Mouse (Mus musculus) kidney, embryonic 16.5 days (tissue): ENCODE measurements around the gene Ugt1a5. TPM values are rescaled to one million over a fixed set of nuclear protein-coding genes. Genes with fewer than 3 reads are reported as not detected.
"Not testable (repeated sequence)": the region's sequence is repeated elsewhere in the genome, so short reads cannot be mapped to it uniquely, and the experiment has no call there.

ENCODE experiments used
- ATAC-seq: fragments of 200-750 bp; cut with Nextera tagmentation; 2 replicates; pipeline ENCODE4 v1.8.0; 2017; ENCODE audit warnings: moderate TSS enrichment; ENCODE audit not compliant: low FRiP score, low TSS enrichment
- H3K27ac ChIP-seq: fragments of 300-500 bp; sonication (generic); 2 replicates; pipeline ENCODE4 v1.5.1; 2014; ENCODE audit warnings: low read length
- H3K27me3 ChIP-seq: fragments of 300-500 bp; sonication (generic); 2 replicates; pipeline ENCODE4 v1.6.1; 2014; ENCODE audit warnings: low read length, control low read depth, mixed read lengths; ENCODE audit not compliant: insufficient read depth
- H3K36me3 ChIP-seq: fragments of 300-500 bp; sonication (generic); 2 replicates; pipeline ENCODE4 v1.6.1; 2014; ENCODE audit warnings: low read length, control low read depth, mixed read lengths; ENCODE audit not compliant: insufficient read depth
- H3K4me1 ChIP-seq: fragments of 300-500 bp; sonication (generic); 2 replicates; pipeline ENCODE4 v1.6.1; 2014; ENCODE audit warnings: low read length, control low read depth, mixed read lengths; ENCODE audit not compliant: insufficient read depth
- H3K4me2 ChIP-seq: fragments of 300-500 bp; sonication (generic); replicated peaks from 2 replicates; pipeline ENCODE4 v1.6.1; 2014; ENCODE audit warnings: low read depth, low read length
- H3K4me3 ChIP-seq: fragments of 300-500 bp; sonication (generic); 2 replicates; pipeline ENCODE4 v1.5.1; 2014; ENCODE audit warnings: mild to moderate bottlenecking, low read length
- H3K9ac ChIP-seq: fragments of 300-500 bp; sonication (generic); replicated peaks from 2 replicates; pipeline ENCODE4 v1.6.1; 2014; ENCODE audit warnings: low read length
- H3K9me3 ChIP-seq: fragments of 300-500 bp; sonication (generic); 2 replicates; pipeline ENCODE4 v1.6.1; 2016; ENCODE audit warnings: low read length, control low read depth
- WGBS: fragments of 180-500 bp; shearing (Covaris S2); extraction: QIAGEN DNeasy Blood & Tissue Kit; methylation state at CpG from one replicate; pipeline ENCODE4 v1.1.7; 2014; 5-methylcytosine and 5-hydroxymethylcytosine counted together
- polyA plus RNA-seq: library from polyadenylated mRNA; unstranded; fragments of >200 nt; fragmentation: Nextera tagmentation; extraction: Ambion mirVana; gene quantifications from 2 replicates; pipeline ENCODE4 v1.2.1, GENCODE M21; 2015

Gene Ugt1a5
- polyA plus RNA-seq, 1 experiment from 2014 or later: not detected

GRCm38 (mm10) chr1:88137264-88137663 is 28.5 kb upstream of the Ugt1a5 start:
- no peaks in the 10 kb centered on the region for H3K9me3 ChIP-seq
- no peak overlapping the region for H3K4me2 ChIP-seq
- no peak overlapping the region for H3K27ac ChIP-seq
- H3K4me3 ChIP-seq: no peak overlapping the region
- H3K27me3 ChIP-seq: no peaks in the 10 kb centered on the region
- 84% methylated on average over 3 of the region's 3 CpGs for WGBS
- no peak overlapping the region for H3K9ac ChIP-seq
- peaks cover 13% of the 10 kb centered on the region for H3K4me1 ChIP-seq
- no peaks in the 10 kb centered on the region for H3K36me3 ChIP-seq
- no peak for ATAC-seq

GRCm38 (mm10) chr1:88138145-88138544 is 27.7 kb upstream of the Ugt1a5 start:
- ATAC-seq: no peak
- peaks cover 13% of the 10 kb centered on the region for H3K4me1 ChIP-seq
- H3K36me3 ChIP-seq: no peaks in the 10 kb centered on the region
- no peaks in the 10 kb centered on the region for H3K9me3 ChIP-seq
- WGBS: 87% methylated on average over 1 of the region's 1 CpGs
- H3K4me2 ChIP-seq: no peak overlapping the region
- no peak overlapping the region for H3K9ac ChIP-seq
- H3K27me3 ChIP-seq: no peaks in the 10 kb centered on the region
- H3K27ac ChIP-seq: no peak overlapping the region
- H3K4me3 ChIP-seq: no peak overlapping the region

DNA sequence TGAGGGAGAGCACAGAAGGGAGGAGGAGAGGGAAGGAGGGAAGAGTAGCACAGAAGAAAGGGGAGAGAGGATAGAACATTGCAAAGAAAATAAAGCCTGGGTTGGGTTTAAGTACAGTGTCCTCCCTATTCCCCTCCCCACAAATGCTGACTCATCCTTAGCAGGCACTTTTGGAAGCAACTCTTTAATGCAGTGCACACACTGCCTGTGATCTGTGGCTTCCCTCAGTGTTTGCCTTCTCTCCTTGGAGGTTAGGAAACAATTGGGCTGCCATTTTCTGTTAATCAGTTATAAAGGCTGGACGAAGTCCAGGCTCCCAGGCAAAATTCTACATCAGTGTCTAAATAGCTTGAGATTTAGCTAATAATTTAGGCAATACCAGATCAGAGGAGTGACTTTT is 25.3 kb upstream of the Ugt1a5 start:
- not testable (repeated sequence) for H3K4me1 ChIP-seq, H3K36me3 ChIP-seq, H3K4me3 ChIP-seq, H3K27me3 ChIP-seq, H3K27ac ChIP-seq, H3K9me3 ChIP-seq, H3K9ac ChIP-seq, H3K4me2 ChIP-seq
- ATAC-seq: peak; percentile 83
- WGBS: 42% methylated on average over 1 of the region's 1 CpGs

GRCm38 (mm10) chr1:88143966-88144675 is 21.7 kb upstream of the Ugt1a5 start:
- H3K4me3 ChIP-seq, H3K4me2 ChIP-seq, H3K4me1 ChIP-seq, H3K27me3 ChIP-seq, H3K9ac ChIP-seq, H3K36me3 ChIP-seq, H3K9me3 ChIP-seq, H3K27ac ChIP-seq: not testable (repeated sequence)
- WGBS: 2% methylated on average over 4 of the region's 5 CpGs
- peak; percentile 63; the same call in 1 of the 2 replicates for ATAC-seq

DNA sequence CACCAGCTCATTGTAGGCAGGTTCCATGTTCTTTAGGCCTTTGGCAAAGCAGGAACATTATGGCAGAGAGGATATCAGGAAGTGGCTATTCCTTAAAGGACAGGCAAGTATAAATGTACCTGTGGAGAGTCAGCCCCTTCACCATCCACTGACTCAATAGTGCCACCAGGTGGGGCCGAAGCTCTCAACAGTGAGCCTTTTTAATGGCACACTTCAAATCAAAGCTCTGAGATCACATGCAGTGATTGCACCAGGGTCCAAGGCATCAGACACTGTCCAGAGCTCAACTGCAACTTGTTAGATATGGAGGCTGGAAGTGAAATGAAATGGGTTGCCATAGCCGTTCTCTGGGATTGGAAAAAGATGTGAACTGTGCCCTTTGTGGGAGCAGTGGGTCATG is 20.5 kb upstream of the Ugt1a5 start:
- 65% methylated on average over 2 of the region's 2 CpGs for WGBS
- H3K27ac ChIP-seq, ATAC-seq: not testable (repeated sequence)

GRCm38 (mm10) chr1:88150133-88150532 is 15.7 kb upstream of the Ugt1a5 start:
- not testable (repeated sequence) for H3K36me3 ChIP-seq, H3K9ac ChIP-seq, H3K9me3 ChIP-seq, ATAC-seq, H3K27me3 ChIP-seq, H3K4me3 ChIP-seq, H3K4me1 ChIP-seq, H3K4me2 ChIP-seq, H3K27ac ChIP-seq
- 82% methylated on average over 2 of the region's 2 CpGs for WGBS

More for the DNA sequence above, 20.5 kb upstream of the Ugt1a5 start:
- not testable (repeated sequence) for H3K9ac ChIP-seq, H3K4me3 ChIP-seq, H3K4me1 ChIP-seq, H3K9me3 ChIP-seq, H3K36me3 ChIP-seq, H3K27me3 ChIP-seq, H3K4me2 ChIP-seq

DNA sequence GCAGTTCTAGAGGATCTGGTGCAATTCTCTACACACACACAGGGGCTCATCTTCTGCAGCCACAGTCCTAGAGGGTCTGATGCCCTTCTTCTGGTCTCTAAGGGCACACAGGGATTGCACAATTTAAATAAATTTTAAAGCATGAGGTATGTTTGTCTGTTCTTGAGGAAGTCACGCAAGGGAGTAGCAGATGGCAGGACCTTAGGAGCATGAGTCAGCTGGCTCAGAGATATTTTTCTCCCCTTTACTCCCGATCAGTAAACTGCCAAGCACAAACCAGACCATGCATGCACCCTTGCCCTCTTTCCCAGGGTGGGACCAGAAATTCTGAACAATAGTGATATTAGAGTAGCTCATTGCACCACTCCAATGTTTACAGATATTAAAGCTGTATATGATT is 7.4 kb upstream of the Ugt1a5 start:
- no peaks in the 10 kb centered on the region for H3K36me3 ChIP-seq
- H3K27me3 ChIP-seq: no peaks in the 10 kb centered on the region
- 72% methylated on average over 2 of the region's 2 CpGs for WGBS
- H3K27ac ChIP-seq: no peak overlapping the region
- no peaks in the 10 kb centered on the region for H3K9me3 ChIP-seq
- no peak overlapping the region for H3K4me2 ChIP-seq
- H3K9ac ChIP-seq: no peak overlapping the region
- no peak for ATAC-seq
- H3K4me3 ChIP-seq: no peak overlapping the region
- no peaks in the 10 kb centered on the region for H3K4me1 ChIP-seq

DNA sequence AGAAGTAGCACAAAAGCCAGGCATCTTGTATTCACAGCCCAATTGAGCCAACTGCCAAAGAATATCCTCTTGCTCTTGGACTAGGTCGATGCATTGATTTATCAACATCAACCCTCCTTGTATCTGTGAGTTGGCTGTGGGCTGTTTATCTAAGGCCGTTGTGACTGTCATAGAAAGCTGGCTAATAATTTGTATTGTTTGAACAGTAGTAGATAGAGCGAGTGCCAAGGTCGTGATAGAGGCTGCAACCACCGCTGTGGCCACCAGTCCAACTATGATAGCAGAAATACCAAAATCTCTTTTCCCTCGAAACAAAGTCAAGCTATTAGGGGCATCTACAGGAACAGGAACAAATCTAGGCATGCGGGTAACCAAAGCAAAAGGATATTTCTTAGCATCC is 6.4 kb downstream of the Ugt1a5 start:
- ATAC-seq, H3K36me3 ChIP-seq, H3K27ac ChIP-seq, H3K9ac ChIP-seq, H3K4me2 ChIP-seq, H3K4me3 ChIP-seq, H3K27me3 ChIP-seq, H3K4me1 ChIP-seq: not testable (repeated sequence)
- 86% methylated on average over 5 of the region's 7 CpGs for WGBS
- peaks cover 11% of the 10 kb centered on the region; the same call in 1 of the 2 replicates for H3K9me3 ChIP-seq

GRCm38 (mm10) chr1:88179657-88180056 is 13.8 kb downstream of the Ugt1a5 start:
- no peak overlapping the region for H3K9ac ChIP-seq
- ATAC-seq: no peak
- no peaks in the 10 kb centered on the region for H3K36me3 ChIP-seq
- no peak overlapping the region for H3K4me2 ChIP-seq
- H3K4me1 ChIP-seq: no peaks in the 10 kb centered on the region
- 88% methylated on average over 1 of the region's 1 CpGs for WGBS
- H3K27ac ChIP-seq: no peak overlapping the region
- H3K9me3 ChIP-seq: peaks cover 18% of the 10 kb centered on the region
- no peak overlapping the region for H3K4me3 ChIP-seq
- no peaks in the 10 kb centered on the region for H3K27me3 ChIP-seq

DNA sequence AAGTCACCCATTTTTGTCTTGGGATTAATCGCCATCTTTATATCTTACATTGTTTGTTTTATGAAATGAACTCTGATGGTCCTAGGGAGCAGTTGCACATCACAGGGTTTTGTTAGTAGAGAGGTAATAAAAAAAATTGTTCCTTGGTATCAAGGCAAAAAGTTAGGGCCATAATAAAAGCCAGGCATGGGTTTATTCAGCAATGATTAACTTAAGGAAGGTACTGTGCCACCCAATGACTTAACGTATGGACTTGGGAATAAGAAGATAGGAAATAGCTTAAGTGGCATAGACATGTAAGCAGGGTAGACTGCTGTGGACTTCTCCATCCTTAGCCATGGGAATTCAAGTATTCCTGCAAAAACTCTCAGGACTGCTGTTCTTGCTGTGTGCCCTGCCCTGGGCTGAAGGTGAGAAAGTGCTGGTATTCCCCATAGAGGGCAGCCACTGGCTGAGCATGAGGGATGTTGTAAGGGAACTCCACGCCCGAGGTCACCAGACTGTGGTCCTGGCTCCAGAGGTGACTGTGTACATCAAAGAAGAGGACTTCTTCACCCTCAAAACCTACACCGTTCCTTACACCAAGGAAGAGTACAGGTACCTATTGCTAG is 20.6 kb downstream of the Ugt1a5 start:
- Histone ChIP-seq H3K4me3 (no peak overlapping the region), H3K27me3 (no peaks in the 10 kb centered on the region), H3K9ac (no peak overlapping the region), H3K36me3 (no peaks in the 10 kb centered on the region), H3K9me3 (no peaks in the 10 kb centered on the region), H3K4me2 (no peak overlapping the region), H3K4me1 (no peaks in the 10 kb centered on the region), H3K27ac (no peak overlapping the region)
- ATAC-seq: no peak
- 88% methylated on average over 5 of the region's 5 CpGs for WGBS
